Mouse (Mus musculus): ENCODE measurements around the gene Cacnb4. TPM values are rescaled to one million over a fixed set of nuclear protein-coding genes. Genes with fewer than 3 reads are reported as not detected.

The Cacnb4 gene
- 0.06 TPM for polyA plus RNA-seq (2014; fragmentation: Illumina TruSeq; extraction: RNeasy Lipid Tissue Mini Kit (QIAGEN cat#74804); ENCODE audit: insufficient read depth, low read depth, low replicate concordance)

DNA sequence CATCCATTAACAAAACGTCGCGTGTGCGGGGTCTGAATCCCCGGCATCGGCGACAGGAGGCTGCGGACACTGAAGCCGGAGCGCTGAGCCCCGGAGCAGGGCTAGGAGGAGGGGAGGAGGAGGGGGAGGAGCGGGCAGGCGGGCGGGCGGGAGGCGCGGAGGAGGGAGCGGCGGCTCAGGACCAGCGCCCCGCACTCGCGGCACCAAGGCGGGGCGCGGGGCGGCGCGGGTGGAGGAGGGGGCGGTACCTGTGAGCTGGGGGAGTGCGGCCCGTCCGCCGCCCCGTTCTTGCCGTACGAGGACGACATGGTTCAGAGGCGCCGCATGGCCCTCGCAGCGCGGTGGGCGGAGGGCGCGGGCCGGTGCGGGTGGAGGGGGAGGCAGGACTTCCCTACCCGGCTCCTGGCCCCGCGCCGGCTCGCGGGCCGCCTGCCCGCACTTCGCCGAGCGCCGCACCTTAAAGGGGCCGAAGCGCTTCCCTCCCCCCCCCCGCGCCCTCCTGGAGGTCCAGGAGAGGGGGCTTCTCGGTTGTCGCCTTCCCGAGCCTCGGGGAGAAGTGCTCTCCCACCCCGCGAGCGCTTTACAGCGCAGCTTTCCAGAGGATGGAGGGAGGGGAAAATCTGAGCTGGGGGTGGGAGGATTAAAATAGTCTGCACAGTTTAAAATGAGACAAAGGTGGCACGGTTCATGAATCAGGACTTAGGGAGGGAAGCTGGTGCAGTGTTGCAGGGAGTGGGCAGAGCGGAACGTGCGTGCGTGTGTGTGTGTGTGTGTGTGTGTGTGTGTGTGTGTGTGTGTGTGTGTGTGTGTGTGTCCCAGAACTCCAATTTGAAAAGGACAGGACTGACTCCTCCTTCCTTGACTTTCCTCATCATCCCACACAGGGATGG, at the start of gene Cacnb4:
TSS of gene Cacnb4 (minus strand) at position 809 of the 890 bp plus-strand sequence.

DNA sequence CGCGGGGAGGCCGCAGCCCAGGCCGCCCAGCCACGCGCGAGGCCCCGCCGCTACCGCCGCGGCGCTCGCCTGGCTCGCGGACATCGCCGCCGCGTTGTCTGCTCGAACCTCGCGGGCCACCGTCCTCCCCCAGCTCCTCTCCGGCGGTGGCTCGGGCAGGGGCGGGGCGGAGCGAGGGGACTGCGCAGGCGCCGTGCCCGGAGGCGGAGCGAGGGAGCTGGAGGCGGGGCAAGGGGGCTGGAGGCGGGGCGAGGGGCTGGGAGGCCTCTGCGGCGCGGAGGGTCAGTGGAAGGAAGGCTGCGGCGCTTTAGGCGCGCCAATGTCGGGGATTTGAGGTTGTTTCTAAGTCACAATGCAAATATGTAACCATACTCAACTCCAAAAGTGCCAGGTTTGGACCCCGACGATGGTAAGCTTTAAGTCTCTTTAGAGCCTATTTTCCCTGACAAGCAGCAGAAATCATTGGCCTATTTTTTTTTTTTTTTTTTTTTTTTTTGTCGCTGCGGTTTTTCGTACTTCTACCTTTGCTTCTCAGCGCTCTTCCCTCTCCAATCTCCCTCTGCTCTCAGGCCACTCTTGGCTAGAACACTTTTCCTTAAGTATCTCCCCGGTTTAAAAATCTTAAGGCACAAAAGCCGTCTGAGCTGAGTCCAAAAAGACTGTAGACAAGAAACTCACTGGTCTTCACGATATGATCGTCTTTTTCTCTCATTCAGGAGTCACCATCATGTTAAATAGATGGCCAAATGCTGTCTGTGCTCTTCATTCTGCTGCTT, 251.7 kb downstream of the Cacnb4 start, which contains the start of gene Arl5a:
TSS of gene Arl5a (minus strand) at position 155 of the 776 bp plus-strand sequence.

DNA sequence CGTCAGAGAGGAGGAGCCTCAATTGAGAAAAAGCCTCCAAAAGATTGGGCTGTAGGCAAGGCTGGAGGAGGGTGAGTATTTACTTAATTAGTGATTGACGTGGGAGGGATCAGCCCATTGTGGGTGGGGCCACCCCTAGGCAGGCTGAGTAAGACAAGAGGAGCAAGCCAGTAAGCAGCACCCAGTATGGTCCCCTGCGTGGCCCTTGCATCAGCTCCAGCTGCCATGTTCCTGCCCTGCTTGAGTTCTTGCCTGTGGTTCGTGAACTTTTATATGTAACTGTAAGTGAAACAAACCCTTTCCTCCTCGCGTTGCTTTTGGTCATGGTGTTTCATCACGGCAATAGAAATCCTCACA, 298.2 kb downstream of the Cacnb4 start, which contains the start of gene Neb:
TSS of gene Neb (minus strand) at position 27 of the 357 bp plus-strand sequence.

Other genes starting within 250 kb of the Cacnb4 start
- 7.5 TPM for gene Stam2, start 65.5 kb upstream of the Cacnb4 start, polyA plus RNA-seq (2014; fragmentation: Illumina TruSeq; extraction: RNeasy Lipid Tissue Mini Kit (QIAGEN cat#74804); ENCODE audit: insufficient read depth, low read depth, low replicate concordance)
- gene Fmnl2, start 181.0 kb upstream of the Cacnb4 start, polyA plus RNA-seq (2014; fragmentation: Illumina TruSeq; extraction: RNeasy Lipid Tissue Mini Kit (QIAGEN cat#74804); ENCODE audit: insufficient read depth, low read depth, low replicate concordance) = 7.5 TPM

Data from lung, adult 10 weeks (tissue).